Mouse (Mus musculus) embryonic facial prominence, embryonic 11.5 days (tissue): ENCODE measurements at regions not wholly inside any gene's neighbourhood (a gene's known extent, or its start where the extent isn't known, plus 50 kb on each side); places are given as distances from the start of the nearest gene placed in this dataset.

Source experiments
- ATAC-seq: fragments of 200-750 bp; cut with Nextera tagmentation; replicated peaks from 2 replicates; pipeline ENCODE4 v1.8.0; 2017; ENCODE audit warnings: low read depth; ENCODE audit not compliant: insufficient number of reproducible peaks, low FRiP score, low TSS enrichment
- DNase-seq: peaks from one replicate; pipeline ENCODE4 v3.0.0-alpha.2; 2015; ENCODE audit warnings: low spot score
- H3K27ac ChIP-seq: fragments of 300-500 bp; sonication (generic); replicated peaks from 2 replicates; pipeline ENCODE4 v1.5.1; 2014; ENCODE audit warnings: mild to moderate bottlenecking, low read depth, low read length, control low read depth
- H3K27me3 ChIP-seq: fragments of 300-500 bp; sonication (generic); 2 replicates; pipeline ENCODE4 v1.6.1; 2014; ENCODE audit warnings: mild to moderate bottlenecking, low read length, moderate library complexity, mixed read lengths; ENCODE audit not compliant: control insufficient read depth, insufficient read depth
- H3K36me3 ChIP-seq: fragments of 300-500 bp; sonication (generic); replicated peaks from 2 replicates; pipeline ENCODE4 v1.6.1; 2014; ENCODE audit warnings: low read depth, mild to moderate bottlenecking, low read length, moderate library complexity, mixed read lengths; ENCODE audit not compliant: control insufficient read depth, insufficient read depth
- H3K4me1 ChIP-seq: fragments of 300-500 bp; sonication (generic); 2 replicates; pipeline ENCODE4 v1.6.1; 2014; ENCODE audit warnings: low read length, mixed read lengths; ENCODE audit not compliant: control insufficient read depth, insufficient read depth
- H3K4me2 ChIP-seq: fragments of 300-500 bp; sonication (generic); 2 replicates; pipeline ENCODE4 v1.6.1; 2014; ENCODE audit warnings: low read depth, mild to moderate bottlenecking, control low read depth, low read length, moderate library complexity
- H3K4me3 ChIP-seq: fragments of 300-500 bp; sonication (generic); 2 replicates; pipeline ENCODE4 v1.5.1; 2014; ENCODE audit warnings: low read depth, low read length, control low read depth
- H3K9ac ChIP-seq: fragments of 300-500 bp; sonication (generic); replicated peaks from 2 replicates; pipeline ENCODE4 v1.6.1; 2014; ENCODE audit warnings: mild to moderate bottlenecking, control low read depth, low read length
- H3K9me3 ChIP-seq: fragments of 300-500 bp; sonication (generic); replicated peaks from 2 replicates; pipeline ENCODE4 v1.6.1; 2016; ENCODE audit warnings: mild to moderate bottlenecking, low read length, inconsistent platforms, mixed read lengths; ENCODE audit not compliant: control insufficient read depth
- WGBS: fragments of 180-500 bp; shearing (Covaris S2); extraction: QIAGEN DNeasy Blood & Tissue Kit; methylation state at CpG from one replicate; pipeline ENCODE4 v1.1.7; 2014; 5-methylcytosine and 5-hydroxymethylcytosine counted together

GRCm38 (mm10) chr13:81852309-81852978 lies 69.6 kb downstream of the Cetn3 start:
- Histone ChIP-seq H3K9ac (no peak overlapping the region), H3K4me2 (no peak overlapping the region), H3K27me3 (no peaks in the 10 kb centered on the region), H3K4me3 (no peak overlapping the region), H3K27ac (no peak overlapping the region), H3K9me3 (no peaks in the 10 kb centered on the region), H3K36me3 (no peaks in the 10 kb centered on the region), H3K4me1 (no peaks in the 10 kb centered on the region)
- 70% methylated on average over 2 of the region's 2 CpGs for WGBS
- no peak for ATAC-seq
- no peak for DNase-seq

- 63% methylated on average over 4 of the region's 4 CpGs for WGBS
- Histone ChIP-seq H3K9ac (no peak overlapping the region), H3K4me1 (no peaks in the 10 kb centered on the region), H3K27me3 (no peaks in the 10 kb centered on the region), H3K4me2 (no peak overlapping the region), H3K36me3 (no peaks in the 10 kb centered on the region), H3K9me3 (no peaks in the 10 kb centered on the region), H3K27ac (no peak overlapping the region), H3K4me3 (no peak overlapping the region)
- ATAC-seq: no peak
- DNase-seq: no peak
These were observed 73.2 kb downstream of the Cetn3 start for GRCm38 (mm10) chr13:81856072-81856471.

GRCm38 (mm10) chr13:81860683-81861082 lies 77.8 kb downstream of the Cetn3 start:
- Histone ChIP-seq H3K27me3 (no peaks in the 10 kb centered on the region), H3K9ac (no peak overlapping the region), H3K4me1 (no peaks in the 10 kb centered on the region), H3K36me3 (no peaks in the 10 kb centered on the region), H3K9me3 (no peaks in the 10 kb centered on the region), H3K4me2 (no peak overlapping the region), H3K27ac (no peak overlapping the region), H3K4me3 (no peak overlapping the region)
- ATAC-seq: no peak
- DNase-seq: no peak
- WGBS: 87% methylated on average over 4 of the region's 4 CpGs

- DNase-seq (no peak), ATAC-seq (no peak)
- no peak overlapping the region for H3K9ac ChIP-seq
- H3K27me3 ChIP-seq: no peaks in the 10 kb centered on the region
- 80% methylated on average over 5 of the region's 5 CpGs for WGBS
- H3K36me3 ChIP-seq: no peaks in the 10 kb centered on the region
- H3K27ac ChIP-seq: no peak overlapping the region
- no peak overlapping the region for H3K4me3 ChIP-seq
- H3K4me2 ChIP-seq: no peak overlapping the region
- H3K4me1 ChIP-seq: no peaks in the 10 kb centered on the region
- no peaks in the 10 kb centered on the region for H3K9me3 ChIP-seq
These were observed 79.2 kb downstream of the Cetn3 start for GRCm38 (mm10) chr13:81861886-81862600.

- Histone ChIP-seq H3K9ac (no peak overlapping the region), H3K36me3 (no peaks in the 10 kb centered on the region), H3K9me3 (no peaks in the 10 kb centered on the region), H3K27ac (no peak overlapping the region), H3K4me3 (no peak overlapping the region), H3K27me3 (no peaks in the 10 kb centered on the region), H3K4me2 (no peak overlapping the region), H3K4me1 (no peaks in the 10 kb centered on the region)
- no peak for ATAC-seq
- no peak for DNase-seq
- 82% methylated on average over 9 of the region's 9 CpGs for WGBS
These were observed 88.3 kb downstream of the Cetn3 start for GRCm38 (mm10) chr13:81871226-81871625.

- Histone ChIP-seq H3K9ac (no peak overlapping the region), H3K9me3 (no peaks in the 10 kb centered on the region), H3K4me3 (no peak overlapping the region), H3K4me1 (no peaks in the 10 kb centered on the region), H3K27ac (no peak overlapping the region), H3K4me2 (no peak overlapping the region), H3K27me3 (no peaks in the 10 kb centered on the region), H3K36me3 (no peaks in the 10 kb centered on the region)
- WGBS: 74% methylated on average over 6 of the region's 6 CpGs
- ATAC-seq: no peak
- no peak for DNase-seq
These were observed 103.0 kb downstream of the Cetn3 start for GRCm38 (mm10) chr13:81885879-81886278.

- no peak overlapping the region for H3K4me2 ChIP-seq
- H3K27ac ChIP-seq: no peak overlapping the region
- ATAC-seq (no peak), DNase-seq (no peak)
- no peaks in the 10 kb centered on the region for H3K9me3 ChIP-seq
- H3K4me1 ChIP-seq: no peaks in the 10 kb centered on the region
- H3K4me3 ChIP-seq: no peak overlapping the region
- H3K9ac ChIP-seq: no peak overlapping the region
- H3K27me3 ChIP-seq: no peaks in the 10 kb centered on the region
- 88% methylated on average over 4 of the region's 4 CpGs for WGBS
- H3K36me3 ChIP-seq: no peaks in the 10 kb centered on the region
These were observed 147.4 kb downstream of the Cetn3 start for GRCm38 (mm10) chr13:81930266-81930665.

- WGBS: 85% methylated on average over 2 of the region's 2 CpGs
- DNase-seq (no peak), ATAC-seq (no peak)
- Histone ChIP-seq H3K27me3 (no peaks in the 10 kb centered on the region), H3K4me2 (no peak overlapping the region), H3K9ac (no peak overlapping the region), H3K4me3 (no peak overlapping the region), H3K36me3 (no peaks in the 10 kb centered on the region), H3K4me1 (no peaks in the 10 kb centered on the region), H3K9me3 (no peaks in the 10 kb centered on the region), H3K27ac (no peak overlapping the region)
These were observed 148.3 kb downstream of the Cetn3 start for GRCm38 (mm10) chr13:81931199-81931598.
